Mouse (Mus musculus): ENCODE data around the gene Atp2a1.
"Not testable (repeated sequence)": the region's sequence is repeated elsewhere in the genome, so short reads cannot be mapped to it uniquely, and the experiment has no call there.

DNA sequence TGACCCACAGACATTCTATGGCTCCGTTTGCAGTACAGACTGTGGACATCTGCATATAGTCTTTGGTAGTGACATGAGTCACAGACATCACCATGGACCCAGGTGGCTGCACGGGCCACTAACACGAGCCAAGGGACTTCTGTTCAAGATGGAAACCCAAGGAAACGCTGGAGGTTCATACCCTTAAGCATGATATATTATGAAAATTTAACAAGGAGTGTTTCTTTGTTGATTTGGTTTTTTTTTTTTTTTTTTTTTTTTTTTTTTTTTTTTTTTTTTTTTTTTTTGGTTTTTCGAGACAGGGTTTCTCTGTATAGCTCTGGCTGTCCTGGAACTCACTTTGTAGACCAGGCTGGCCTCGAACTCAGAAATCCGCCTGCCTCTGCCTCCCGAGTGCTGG, 60.4 kb downstream of the Atp2a1 start:
- not testable (repeated sequence) for TF ChIP-seq CTCF (IDR thresholded peaks at IDR 0.05; ENCODE audit: extremely low read depth, insufficient read depth, insufficient read length, insufficient replicate concordance); POLR2A (IDR thresholded peaks at IDR 0.05; ENCODE audit: low read depth, low read length)
